Mouse (Mus musculus) heart, postnatal 0 days (tissue): ENCODE measurements around the gene 1700056E22Rik. TPM values are rescaled to one million over a fixed set of nuclear protein-coding genes. Genes with fewer than 3 reads are reported as not detected.

ENCODE experiments used
- ATAC-seq: fragments of 200-750 bp; cut with Nextera tagmentation; 2 replicates; pipeline ENCODE4 v1.8.0; 2017; ENCODE audit warnings: low read depth, moderate number of reproducible peaks, moderate library complexity; ENCODE audit not compliant: insufficient read depth
- DNase-seq: peaks from one replicate; pipeline ENCODE4 v3.0.0-alpha.2; 2016; ENCODE audit warnings: low spot score
- H3K27ac ChIP-seq: fragments of 300-500 bp; sonication (generic); 2 replicates; pipeline ENCODE4 v1.5.1; 2014; ENCODE audit warnings: low read depth, mild to moderate bottlenecking
- H3K27me3 ChIP-seq: fragments of 300-500 bp; sonication (generic); 2 replicates; pipeline ENCODE4 v1.6.1; 2014; ENCODE audit warnings: low read length, mixed read lengths; ENCODE audit not compliant: control insufficient read depth, insufficient read depth
- H3K36me3 ChIP-seq: fragments of 300-500 bp; sonication (generic); replicated peaks from 2 replicates; pipeline ENCODE4 v1.6.1; 2014; ENCODE audit warnings: low read length, mixed read lengths; ENCODE audit not compliant: control insufficient read depth, insufficient read depth
- H3K4me1 ChIP-seq: fragments of 300-500 bp; sonication (generic); 2 replicates; pipeline ENCODE4 v1.6.1; 2014; ENCODE audit warnings: antibody characterized with exemption; ENCODE audit not compliant: control insufficient read depth, insufficient read depth
- H3K4me2 ChIP-seq: fragments of 300-500 bp; sonication (generic); 2 replicates; pipeline ENCODE4 v1.6.1; 2014; ENCODE audit warnings: low read depth, mild to moderate bottlenecking, low read length, moderate library complexity
- H3K4me3 ChIP-seq: fragments of 300-500 bp; sonication (generic); 2 replicates; pipeline ENCODE4 v1.5.1; 2014; ENCODE audit warnings: low read depth, low read length
- H3K9ac ChIP-seq: fragments of 300-500 bp; sonication (generic); replicated peaks from 2 replicates; pipeline ENCODE4 v1.6.1; 2014; ENCODE audit warnings: low read depth, low read length, mixed read lengths
- H3K9me3 ChIP-seq: fragments of 300-500 bp; sonication (generic); replicated peaks from 2 replicates; pipeline ENCODE4 v1.6.1; 2016; ENCODE audit warnings: low read length; ENCODE audit not compliant: control insufficient read depth
- CTCF ChIP-seq: IDR thresholded peaks from 2 replicates; pipeline ENCODE4 v1.5.1; 2016; ENCODE audit warnings: antibody characterized with exemption, control low read depth, low read depth
- EP300 ChIP-seq: IDR thresholded peaks from 2 replicates; pipeline ENCODE4 v1.6.1; 2016; ENCODE audit warnings: antibody characterized with exemption, low read depth
- WGBS: fragments of 180-500 bp; shearing (Covaris S2); extraction: QIAGEN DNeasy Blood & Tissue Kit; methylation state at CpG from one replicate; pipeline ENCODE4 v1.1.7; 2014; 5-methylcytosine and 5-hydroxymethylcytosine counted together
- polyA plus RNA-seq: library from polyadenylated mRNA; unstranded; fragments of >200 nt; fragmentation: Nextera tagmentation; extraction: Ambion mirVana; gene quantifications from 2 replicates; pipeline ENCODE4 v1.2.1, GENCODE M21; 2015
- total RNA-seq: library from RNA; depleted of rRNA; stranded (reverse); fragments of >200 nt; gene quantifications from 2 replicates; pipeline ENCODE4 v1.2.3, GENCODE M21; 2014; ENCODE audit warnings: low replicate concordance

Gene 1700056E22Rik
- total and polyA plus RNA-seq, 2 experiments from 2014 or later: 2.2 TPM; not detected in 1

- no peak for TF ChIP-seq CTCF
- TF ChIP-seq EP300: no peak
- H3K4me2 ChIP-seq: no peak overlapping the region; the same call in 1 of the 2 replicates
- ATAC-seq: no peak
Measured at GRCm38 (mm10) chr1:184037802-184038201, 3.7 kb upstream of the 1700056E22Rik start.

GRCm38 (mm10) chr1:184035346-184035903 is 1.3 kb upstream of the 1700056E22Rik start:
- no peaks in the 10 kb centered on the region for H3K9me3 ChIP-seq
- 6% methylated on average over 12 of the region's 12 CpGs for WGBS
- H3K27me3 ChIP-seq: no peaks in the 10 kb centered on the region
- no peak for TF ChIP-seq CTCF
- no peak for TF ChIP-seq EP300
- DNase-seq (peak; percentile 10), ATAC-seq (no peak)
- H3K9ac ChIP-seq: peak overlapping the region; percentile 58
- H3K36me3 ChIP-seq: peaks cover 3% of the 10 kb centered on the region; the same call in 1 of the 2 replicates
- peaks cover 10% of the 10 kb centered on the region; the same call in 1 of the 2 replicates for H3K4me1 ChIP-seq
- H3K4me3 ChIP-seq: peak overlapping the region; percentile 70
- peak overlapping the region; percentile 81 for H3K27ac ChIP-seq
- peak overlapping the region; percentile 79 for H3K4me2 ChIP-seq

More at GRCm38 (mm10) chr1:184037802-184038201, 3.7 kb upstream of the 1700056E22Rik start:
- Histone ChIP-seq H3K9me3 (no peaks in the 10 kb centered on the region), H3K36me3 (peaks cover 3% of the 10 kb centered on the region; the same call in 1 of the 2 replicates), H3K27ac (no peak overlapping the region), H3K4me1 (peaks cover 22% of the 10 kb centered on the region; the same call in 1 of the 2 replicates), H3K4me3 (no peak overlapping the region), H3K9ac (no peak overlapping the region), H3K27me3 (no peaks in the 10 kb centered on the region)
- 79% methylated on average over 4 of the region's 4 CpGs for WGBS
- DNase-seq: peak; percentile 2

- Histone ChIP-seq H3K27ac (peak overlapping the region; percentile 81), H3K9me3 (no peaks in the 10 kb centered on the region), H3K9ac (peak overlapping the region; percentile 58), H3K27me3 (no peaks in the 10 kb centered on the region), H3K4me1 (0 out of 2 replicates have a peak, but pooled peaks cover 5% of the 10 kb centered on the region), H3K4me3 (peak overlapping the region; percentile 70), H3K4me2 (peak overlapping the region; percentile 79), H3K36me3 (peaks cover 3% of the 10 kb centered on the region; the same call in 1 of the 2 replicates)
- TF ChIP-seq CTCF (no peak), EP300 (0 out of 2 replicates have a peak, but pooled peaks have one; percentile 31)
- under 1% methylated on average over 12 of the region's 12 CpGs for WGBS
- no peak for ATAC-seq
- DNase-seq: no peak
Measured at GRCm38 (mm10) chr1:184034741-184035181, 660 bp upstream of the 1700056E22Rik start.

- Histone ChIP-seq H3K4me3 (peak overlapping the region; percentile 70), H3K9ac (peak overlapping the region; percentile 93), H3K9me3 (no peaks in the 10 kb centered on the region), H3K36me3 (0 out of 2 replicates have a peak, but pooled peaks cover 3% of the 10 kb centered on the region), H3K4me1 (no peaks in the 10 kb centered on the region), H3K27ac (peak overlapping the region; percentile 99), H3K4me2 (peak overlapping the region; percentile 94), H3K27me3 (no peaks in the 10 kb centered on the region)
- under 1% methylated on average over 59 of the region's 63 CpGs for WGBS
- DNase-seq (peak; percentile 53), ATAC-seq (peak; percentile 66)
- TF ChIP-seq CTCF: peak; percentile 21; the same call in 1 of the 2 replicates
- TF ChIP-seq EP300: no peak
Measured at GRCm38 (mm10) chr1:184033390-184034010, 601 bp downstream of the 1700056E22Rik start.

DNA sequence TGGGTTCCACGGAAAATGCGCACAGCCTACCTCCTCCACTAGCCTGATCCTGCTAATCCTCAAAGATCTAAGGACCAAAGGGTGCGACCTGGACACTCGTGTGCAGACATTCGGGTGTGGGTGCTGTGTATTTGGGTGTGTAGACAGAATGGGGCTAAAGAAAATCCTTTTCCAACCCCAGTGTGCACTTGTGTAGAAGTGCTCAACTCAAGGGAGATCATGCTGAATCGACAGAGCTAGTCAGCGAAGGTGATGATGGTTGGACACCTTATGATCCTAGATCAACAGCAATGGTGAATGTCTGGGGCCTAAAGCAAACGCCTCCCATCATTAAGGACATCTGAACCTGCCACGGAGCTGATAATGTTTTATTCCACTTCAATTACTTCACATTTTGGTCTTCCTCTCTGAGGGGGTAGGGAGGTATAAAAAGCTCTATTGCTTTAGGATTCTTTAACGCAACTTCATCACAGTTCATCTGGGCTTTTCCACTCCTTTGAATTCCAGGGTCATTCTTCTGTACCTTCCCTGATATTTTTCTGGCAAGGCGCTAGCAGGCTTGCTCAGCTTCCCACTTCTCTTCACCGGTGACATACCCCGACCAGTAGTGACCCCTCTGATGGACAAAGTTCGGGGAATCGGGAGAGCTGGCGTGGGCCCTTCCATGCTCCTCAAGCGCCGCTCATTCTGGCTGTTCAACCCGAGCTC is 1.3 kb downstream of the 1700056E22Rik start:
- Histone ChIP-seq H3K9ac (peak overlapping the region; percentile 93), H3K4me1 (no peaks in the 10 kb centered on the region), H3K4me3 (peak overlapping the region; percentile 70), H3K27me3 (no peaks in the 10 kb centered on the region), H3K4me2 (peak overlapping the region; percentile 94), H3K9me3 (no peaks in the 10 kb centered on the region), H3K27ac (peak overlapping the region; percentile 99), H3K36me3 (no peaks in the 10 kb centered on the region)
- WGBS: 26% methylated on average over 19 of the region's 19 CpGs
- DNase-seq (no peak), ATAC-seq (no peak)
- no peak for TF ChIP-seq CTCF
- TF ChIP-seq EP300: no peak
